Mouse (Mus musculus) v-Abl transformed pro-B cells (cell line): Measurements from ENCODE around the gene Nox1.
"Not testable (repeated sequence)": the region's sequence is repeated elsewhere in the genome, so short reads cannot be mapped to it uniquely, and the experiment has no call there.

Experiments used
- in situ Hi-C, 2 experiments: fragments of 400-800 bp; cut with MboI; formaldehyde crosslinking; loops; one replicate each; pipeline ENCODE4 v1.15.1; 2025; ENCODE audit not compliant: unreplicated experiment in 2 of 2

Gene Nox1

GRCm38 (mm10) chrX:134221856-134222255 lies at the start of gene Nox1:
Gene Nox1, minus strand, starts transcription at chrX:134221956.
- in situ Hi-C loops: no loop called here

DNA sequence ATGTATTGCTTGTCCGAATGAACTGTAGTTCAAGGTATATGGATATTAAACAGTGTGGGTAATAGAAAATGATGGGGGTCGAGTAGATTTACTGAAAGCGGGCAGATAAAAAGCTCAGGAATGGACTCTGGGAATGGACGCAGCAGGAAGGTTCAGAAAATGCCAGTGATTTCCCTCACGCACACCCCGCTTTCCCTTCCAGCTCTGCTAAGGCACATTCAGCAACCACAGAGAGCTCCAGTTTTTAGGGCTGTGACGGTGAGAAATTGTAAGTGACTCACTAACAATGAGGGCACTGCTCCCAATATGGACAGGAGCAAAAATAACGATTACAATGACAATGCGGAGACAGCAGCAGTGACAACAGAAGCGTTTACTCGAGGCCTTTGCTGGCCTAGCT lies 40.4 kb upstream of the Nox1 start:
- in situ Hi-C loops: no loop called here

GRCm38 (mm10) chrX:134261191-134261590 lies 39.4 kb upstream of the Nox1 start:
- in situ Hi-C loops: no loop called here

- in situ Hi-C loops: no loop called here
These were observed 26.4 kb upstream of the Nox1 start for GRCm38 (mm10) chrX:134248202-134248601.

DNA sequence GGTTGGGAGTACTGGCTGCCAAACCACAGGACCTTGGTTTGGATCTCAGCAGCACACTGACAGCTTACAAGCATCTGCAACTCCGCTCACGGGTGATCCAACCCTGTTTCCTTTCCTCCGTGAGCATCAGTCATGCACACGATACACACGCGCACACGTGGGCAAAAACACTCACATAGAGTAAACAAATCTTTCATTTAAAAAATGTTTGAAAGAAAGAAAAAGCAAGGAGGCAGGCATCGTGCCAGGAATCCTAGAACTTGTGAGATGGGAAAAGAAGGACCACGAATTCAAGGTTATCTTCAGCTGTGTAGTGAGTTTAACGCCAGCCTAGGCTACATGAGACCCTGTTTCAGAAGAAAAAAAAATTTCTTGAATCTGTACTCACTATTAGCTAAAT lies 24.2 kb upstream of the Nox1 start:
- in situ Hi-C loops: no loop called here

DNA sequence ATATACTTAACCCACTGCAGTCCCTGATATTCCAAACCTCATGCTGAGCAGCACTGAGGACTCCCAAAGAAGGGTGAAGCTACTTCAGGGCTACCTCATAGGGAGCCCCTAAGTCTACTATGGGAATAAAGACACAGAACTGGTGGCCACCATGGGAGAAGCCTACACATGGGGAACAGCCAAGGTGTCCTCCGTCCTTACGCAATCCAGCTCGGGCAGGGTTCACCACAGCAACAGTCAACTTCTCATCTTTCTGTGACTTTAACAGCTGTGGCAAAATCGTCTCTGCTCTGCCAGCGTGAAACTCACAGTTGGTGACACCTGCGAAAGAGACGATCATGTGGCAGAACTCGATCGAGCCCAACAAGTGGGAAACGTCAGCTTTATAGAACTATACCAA lies 16.5 kb upstream of the Nox1 start:
- in situ Hi-C loops: no loop called here

DNA sequence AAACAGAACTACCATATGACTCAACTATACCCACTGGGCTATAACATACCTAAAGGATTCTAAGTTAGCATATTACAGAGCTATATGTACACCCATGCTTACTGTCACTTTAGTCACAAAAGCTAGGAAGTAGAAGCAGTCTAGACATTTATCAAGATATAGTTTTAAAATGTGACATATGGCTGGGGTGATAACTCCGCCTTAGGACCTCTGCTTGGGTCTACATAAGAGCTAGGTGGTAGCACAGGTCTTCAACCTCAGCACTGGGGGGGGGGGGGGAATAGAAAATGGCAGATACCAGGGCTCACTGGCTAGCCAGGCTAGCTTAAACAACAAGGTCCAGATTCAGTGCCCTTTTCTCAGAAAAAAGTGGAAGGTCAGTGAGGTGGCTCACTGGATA lies 11.3 kb upstream of the Nox1 start:
- in situ Hi-C loops: no loop called here

- in situ Hi-C loops: no loop called here
These were observed 1.1 kb downstream of the Nox1 start for GRCm38 (mm10) chrX:134220618-134221017.

DNA sequence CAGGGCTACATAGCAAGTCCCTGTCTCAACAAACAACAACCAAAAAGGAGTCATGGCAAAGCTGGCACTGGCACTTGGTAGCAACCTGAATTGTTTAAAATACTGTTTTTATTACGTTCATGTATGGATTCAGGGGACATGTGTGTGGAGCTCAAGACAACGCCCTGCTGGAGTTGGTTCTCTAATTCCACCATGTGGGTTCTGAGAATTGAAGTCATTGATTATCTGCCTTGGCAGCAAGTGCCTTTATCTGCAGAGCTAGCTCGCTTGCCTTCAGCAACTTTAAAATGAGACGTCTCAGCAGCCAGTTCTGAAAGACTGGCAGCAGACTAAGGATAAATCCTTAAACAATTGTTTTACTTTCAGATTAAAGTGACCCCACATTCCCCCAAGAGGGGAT lies 3.6 kb downstream of the Nox1 start:
- in situ Hi-C loops: no loop called here

GRCm38 (mm10) chrX:134211151-134211642 lies 10.6 kb downstream of the Nox1 start:
- in situ Hi-C loops: no loop called here

GRCm38 (mm10) chrX:134208491-134208890 lies 13.3 kb downstream of the Nox1 start:
- in situ Hi-C loops: no loop called here

- in situ Hi-C loops: not testable (repeated sequence)
These were observed 34.6 kb downstream of the Nox1 start, which contains the start of gene Arl13a for GRCm38 (mm10) chrX:134187201-134187600. Gene Arl13a, plus strand, starts transcription at chrX:134187501.

DNA sequence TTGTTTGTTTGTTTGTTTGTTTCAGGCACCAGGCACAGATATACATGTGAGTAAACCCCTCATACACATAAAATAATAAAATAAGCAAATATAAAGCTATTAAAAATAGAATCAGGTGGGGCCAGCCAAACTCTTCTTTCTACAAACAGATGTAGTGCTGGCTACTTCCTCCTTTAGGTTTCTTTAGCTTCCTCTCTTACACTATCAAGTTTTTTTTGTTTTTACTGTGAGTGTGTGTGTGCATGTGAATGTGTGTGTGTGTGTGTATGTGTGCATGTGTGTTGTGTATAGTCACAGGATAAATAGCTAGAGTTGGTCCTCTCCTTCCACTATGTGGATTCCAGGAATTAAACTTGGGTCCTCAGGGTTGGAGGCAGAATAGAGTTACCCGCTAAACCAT lies 47.1 kb downstream of the Nox1 start:
- in situ Hi-C loops: no loop called here

DNA sequence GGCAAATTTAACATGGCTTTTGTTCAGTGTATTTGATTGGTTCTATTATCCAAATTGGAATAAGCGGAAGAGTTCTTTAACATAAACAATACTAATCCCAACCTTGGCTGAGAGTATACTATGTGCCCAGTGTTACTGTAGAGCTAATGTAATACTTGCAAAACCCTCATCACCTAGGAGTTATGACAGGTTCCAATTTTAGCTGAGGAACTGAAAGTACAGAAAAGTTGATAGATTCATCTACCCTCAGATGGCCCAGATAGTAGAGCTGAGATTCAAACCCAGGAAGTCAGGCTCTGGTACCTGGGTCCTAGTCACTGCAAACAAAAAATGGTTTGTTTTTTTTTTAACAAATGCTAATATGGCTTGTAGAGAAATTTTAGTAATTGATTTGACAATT lies 51.2 kb downstream of the Nox1 start:
- in situ Hi-C loops: no loop called here

GRCm38 (mm10) chrX:134163484-134163883 lies 58.3 kb downstream of the Nox1 start:
- in situ Hi-C loops: no loop called here

DNA sequence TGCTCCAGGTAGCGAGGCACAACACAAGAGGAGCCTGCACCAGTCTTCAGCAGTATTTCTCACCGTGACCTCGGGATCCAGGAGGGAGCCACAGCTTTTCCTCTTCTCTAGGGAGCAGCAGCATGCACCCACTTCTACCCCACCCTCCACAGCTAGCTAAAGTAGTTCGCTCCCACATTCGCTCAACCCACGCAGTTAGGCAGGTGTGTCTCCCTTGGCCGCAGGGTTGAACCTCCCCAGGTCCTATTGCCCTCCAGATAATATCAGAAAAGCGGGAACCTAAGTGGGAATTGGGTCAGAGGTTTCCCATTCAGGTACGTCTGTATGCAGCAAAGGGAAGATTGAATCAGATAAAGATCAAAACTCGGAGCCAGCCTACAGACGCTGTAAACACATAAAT lies 58.9 kb downstream of the Nox1 start:
- in situ Hi-C loops: no loop called here

GRCm38 (mm10) chrX:134162043-134162720 lies 59.6 kb downstream of the Nox1 start, which contains the start of gene Xkrx:
Gene Xkrx, minus strand, starts transcription at chrX:134162076.
- in situ Hi-C loops: no loop called here

- in situ Hi-C loops: no loop called here
These were observed 61.3 kb downstream of the Nox1 start for GRCm38 (mm10) chrX:134160442-134160841.

- in situ Hi-C loops: no loop called here
These were observed 63.6 kb downstream of the Nox1 start for GRCm38 (mm10) chrX:134158151-134158550.

GRCm38 (mm10) chrX:134141986-134142385 lies 79.8 kb downstream of the Nox1 start:
- in situ Hi-C loops: no loop called here

DNA sequence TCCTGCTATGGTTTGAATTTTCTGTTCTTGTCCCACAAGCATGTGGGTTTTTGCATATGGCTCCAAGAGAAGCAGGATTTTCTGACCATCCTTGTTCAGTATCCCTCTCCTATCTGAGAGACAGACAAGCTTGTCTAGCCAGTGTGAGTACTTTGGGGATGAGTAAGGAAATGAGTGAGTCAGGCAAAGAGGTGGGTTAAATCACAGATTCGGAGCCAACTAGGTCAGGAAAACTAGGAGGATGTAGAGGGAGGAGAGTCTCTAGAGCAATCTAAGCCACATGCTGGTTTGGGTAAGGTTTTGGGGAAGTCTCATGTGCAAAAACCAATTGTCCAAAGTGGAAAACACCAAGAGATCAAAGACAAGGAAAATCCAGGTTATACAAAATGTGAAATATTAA lies 80.2 kb downstream of the Nox1 start:
- in situ Hi-C loops: no loop called here

GRCm38 (mm10) chrX:134140024-134140423 lies 81.7 kb downstream of the Nox1 start:
- in situ Hi-C loops: no loop called here

GRCm38 (mm10) chrX:134133821-134134220 lies 87.9 kb downstream of the Nox1 start:
- in situ Hi-C loops: no loop called here
